Mouse (Mus musculus) liver, postnatal 0 days (tissue): ENCODE results near the gene Spop.
"Not testable (repeated sequence)": the region's sequence is repeated elsewhere in the genome, so short reads cannot be mapped to it uniquely, and the experiment has no call there.

ENCODE experiments used
- CTCF ChIP-seq: sonication (generic); IDR thresholded peaks from 2 replicates; pipeline ENCODE4 v1.5.1; 2016; ENCODE audit warnings: antibody characterized with exemption, low read depth
- EP300 ChIP-seq: IDR thresholded peaks from 2 replicates; pipeline ENCODE4 v1.6.1; 2016; ENCODE audit warnings: antibody characterized with exemption, low read depth, mild to moderate bottlenecking

DNA sequence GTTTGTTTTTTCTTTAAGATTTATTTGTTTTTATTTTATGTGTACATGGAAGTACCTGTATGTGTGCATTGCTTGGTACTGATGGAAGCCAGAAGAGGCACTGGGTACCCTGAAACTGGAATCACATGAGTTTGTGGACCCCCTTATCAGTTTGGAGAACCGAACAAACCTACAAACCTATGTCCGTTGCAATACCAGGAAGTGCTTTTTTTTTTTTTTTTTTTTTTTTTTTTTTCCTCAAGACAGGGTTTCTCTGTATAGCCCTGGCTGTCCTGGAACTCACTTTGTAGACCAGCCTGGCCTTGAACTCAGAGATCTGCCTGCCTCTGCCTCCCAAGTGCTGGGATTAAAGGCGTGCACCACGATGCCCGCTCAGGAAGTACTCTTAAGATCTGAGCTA, 7.5 kb upstream of the Spop start:
- not testable (repeated sequence) for TF ChIP-seq CTCF, EP300
